Mouse (Mus musculus) spleen, adult 12 weeks (tissue): ENCODE measurements around the gene Psd.
A peak's percentile ranks its signal among the peaks of the same experiment; 100 is the strongest.

Experiments
- DNase-seq: peaks from one replicate; pipeline ENCODE4 v3.0.0; 2022; ENCODE audit warnings: low spot score

Gene Psd

GRCm38 (mm10) chr19:46338942-46339286 is 12.0 kb upstream of the Psd start:
- no peak for DNase-seq

DNA sequence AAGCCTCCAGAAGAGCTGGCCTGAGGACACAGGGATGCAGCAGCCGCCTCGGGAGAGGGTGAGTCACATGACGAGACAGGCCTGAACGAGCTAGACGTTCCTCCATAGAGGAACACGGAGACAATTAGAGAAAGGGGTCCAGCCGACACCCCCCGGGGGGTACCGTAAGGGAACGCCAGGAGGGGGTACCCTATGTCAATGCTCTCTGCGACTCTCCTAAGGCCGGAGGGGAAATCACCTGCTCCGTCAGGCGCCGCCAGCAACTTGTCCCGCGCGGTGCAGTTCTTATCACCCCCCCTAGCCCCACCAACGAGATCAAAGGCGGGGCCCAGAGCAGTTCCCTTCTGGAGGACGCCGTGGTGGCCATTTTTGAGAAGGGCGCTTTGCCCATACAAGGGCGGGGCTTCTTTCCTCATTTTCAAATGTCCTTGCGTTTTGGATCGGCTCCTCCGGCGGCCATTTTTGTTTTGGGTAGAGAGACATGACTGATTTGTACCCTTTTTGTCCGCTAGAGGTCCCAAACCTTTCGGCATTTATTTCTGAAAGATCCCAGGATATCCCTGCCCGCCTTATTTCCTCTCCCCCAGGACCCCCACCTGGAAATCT is 11.5 kb upstream of the Psd start, which contains the start of gene Cuedc2:
TSS of gene Cuedc2 (minus strand) at position 372 of the 606 bp plus-strand sequence.
- DNase-seq = peak; percentile 91

DNA sequence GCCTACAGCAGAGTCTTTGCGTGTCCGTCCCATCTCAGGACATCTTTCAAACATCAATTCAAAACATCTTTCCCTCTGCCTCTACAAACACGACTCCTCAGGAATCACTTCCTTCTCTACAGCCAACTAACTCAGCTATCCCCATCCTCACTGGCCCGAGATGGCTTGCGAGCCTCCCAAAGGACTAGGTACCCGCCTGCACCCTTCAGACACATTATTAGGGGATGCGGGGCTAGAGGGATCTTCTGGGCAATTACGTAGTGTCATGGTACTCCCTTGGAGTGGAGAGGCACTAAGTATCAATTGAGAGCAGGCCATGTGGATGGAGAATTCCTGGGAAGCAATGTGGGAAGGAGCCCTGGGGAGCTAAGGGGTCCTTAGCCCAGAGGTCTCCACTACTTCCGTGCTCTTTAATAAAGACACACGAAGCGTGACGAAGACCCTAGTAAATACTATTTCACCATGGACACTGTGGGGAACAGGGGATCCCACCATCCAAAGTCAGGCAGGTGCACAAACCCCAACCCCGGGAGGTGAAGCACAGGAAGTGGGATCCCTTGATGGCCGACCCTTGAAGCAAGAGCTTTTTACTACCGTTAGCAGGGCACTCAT is 10.9 kb upstream of the Psd start:
- DNase-seq = no peak

GRCm38 (mm10) chr19:46333906-46334305 is 7.0 kb upstream of the Psd start:
- no peak for DNase-seq

- DNase-seq = no peak
Observed at GRCm38 (mm10) chr19:46332721-46333339, 5.9 kb upstream of the Psd start.

- DNase-seq = no peak
Observed at GRCm38 (mm10) chr19:46331936-46332335, 5.0 kb upstream of the Psd start.

DNA sequence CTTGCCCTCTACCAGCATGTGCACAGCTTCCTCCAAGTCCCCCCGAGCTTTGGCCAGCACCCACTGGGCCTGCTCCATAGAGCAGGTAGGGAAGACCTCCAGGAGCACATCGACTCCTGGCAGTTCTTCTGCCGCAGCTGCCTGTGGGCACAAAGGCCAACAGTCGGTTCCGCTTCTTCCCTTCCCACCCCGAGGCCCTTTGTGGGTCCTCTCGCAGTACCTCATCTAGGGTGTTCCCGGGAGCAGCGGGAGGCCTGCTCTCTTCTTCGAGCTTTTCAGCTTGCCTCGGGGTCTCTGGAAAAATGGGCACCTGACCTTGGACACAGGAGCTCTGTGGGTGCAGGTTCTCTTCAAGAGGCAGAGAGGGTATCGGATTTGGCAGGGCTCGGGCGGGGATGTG is 4.4 kb upstream of the Psd start:
- no peak for DNase-seq

DNA sequence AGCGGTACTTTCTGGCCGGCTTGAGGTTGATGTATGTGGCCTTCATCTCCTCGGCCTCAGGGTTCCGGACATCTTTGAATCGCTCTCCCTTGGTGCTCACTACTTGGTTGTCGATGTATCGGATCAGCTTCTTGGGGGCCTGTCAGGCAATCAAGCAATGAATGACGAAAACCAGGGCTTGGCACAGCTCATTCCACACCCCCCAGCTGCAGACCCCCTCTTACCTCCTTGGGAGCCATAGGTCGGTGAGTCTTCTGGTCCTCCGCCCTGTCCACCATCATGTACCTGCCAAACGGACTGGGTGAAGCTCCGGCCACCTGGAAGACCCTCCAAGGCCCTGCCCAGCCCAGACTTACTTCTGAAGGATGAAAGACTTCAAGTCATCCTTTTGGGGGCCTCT is 3.7 kb upstream of the Psd start:
- no peak for DNase-seq

- peak; percentile 71 for DNase-seq
Observed at GRCm38 (mm10) chr19:46329951-46330350, 3.0 kb upstream of the Psd start.

DNA sequence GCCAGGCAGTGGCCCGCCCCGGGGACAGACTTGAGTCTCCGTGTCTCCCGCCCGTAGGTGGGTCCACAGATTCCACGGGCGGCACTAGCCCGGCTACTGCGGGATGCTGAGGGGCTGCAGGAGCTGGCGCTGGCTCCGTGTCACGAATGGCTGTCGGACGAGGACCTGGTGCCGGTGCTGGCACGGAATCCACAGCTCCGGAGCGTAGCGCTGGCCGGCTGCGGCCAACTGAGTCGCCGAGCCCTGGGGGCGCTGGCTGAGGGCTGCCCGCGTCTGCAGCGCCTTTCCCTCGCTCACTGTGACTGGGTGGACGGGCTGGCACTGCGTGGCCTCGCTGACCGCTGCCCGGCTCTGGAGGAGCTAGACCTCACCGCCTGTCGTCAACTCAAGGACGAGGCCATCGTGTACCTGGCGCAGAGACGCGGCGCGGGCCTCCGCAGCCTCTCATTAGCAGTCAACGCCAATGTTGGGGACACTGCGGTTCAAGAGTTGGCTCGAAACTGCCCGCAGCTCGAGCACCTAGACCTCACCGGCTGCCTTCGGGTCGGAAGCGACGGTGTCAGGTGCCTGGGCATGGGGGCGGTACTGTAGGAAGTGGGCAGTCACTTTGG is 2.2 kb upstream of the Psd start:
- DNase-seq = no peak

DNA sequence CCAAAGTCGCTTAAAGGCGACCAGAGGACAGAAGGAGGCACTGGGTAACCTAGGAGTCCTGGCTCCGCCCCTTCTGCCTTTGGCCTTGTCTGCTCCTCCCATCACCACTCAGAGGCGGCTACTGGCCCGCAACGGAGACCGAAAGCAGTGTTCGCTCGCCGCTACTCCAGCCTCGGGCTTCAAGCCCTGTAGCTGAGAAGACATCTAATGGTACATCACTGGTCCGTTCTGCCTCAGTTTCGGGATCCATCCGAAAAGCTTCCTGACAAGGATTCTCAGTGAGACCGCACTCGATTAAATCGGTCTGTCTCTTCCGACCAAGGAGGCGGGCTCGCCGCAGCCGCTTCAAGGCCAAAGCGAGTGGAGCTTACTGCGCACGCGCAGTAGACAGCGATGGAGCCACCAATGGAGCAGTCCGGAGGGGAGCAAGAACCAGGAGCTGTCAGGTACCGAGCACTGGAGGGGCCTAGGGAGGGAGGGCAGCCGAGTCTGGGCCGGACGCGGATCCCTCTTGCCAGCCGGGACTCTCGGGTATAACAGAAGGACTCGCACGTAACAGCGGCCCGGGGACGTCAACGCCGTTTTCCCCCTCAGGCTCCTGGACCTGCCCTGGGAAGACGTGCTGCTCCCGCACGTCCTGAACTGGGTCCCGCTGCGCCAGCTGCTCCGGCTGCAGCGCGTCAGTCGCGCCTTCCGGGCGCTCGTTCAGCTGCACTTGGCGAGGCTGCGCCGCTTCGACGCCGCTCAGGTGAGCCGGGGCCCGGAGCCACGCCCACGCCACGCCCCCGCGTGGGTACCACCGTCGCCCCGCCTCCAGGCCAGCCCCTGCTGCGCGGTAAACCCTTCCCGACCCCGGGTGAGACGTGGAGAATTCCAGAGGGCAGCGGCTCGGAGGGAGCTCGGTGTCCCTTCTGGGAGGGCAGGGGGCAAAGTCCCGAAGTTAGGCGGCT is 1.4 kb upstream of the Psd start, which contains the start of gene Fbxl15:
TSS of gene Fbxl15 (plus strand) at position 104 of the 950 bp plus-strand sequence.
- peak; percentile 90 for DNase-seq

GRCm38 (mm10) chr19:46327531-46328064 is 642 bp upstream of the Psd start:
- no peak for DNase-seq

DNA sequence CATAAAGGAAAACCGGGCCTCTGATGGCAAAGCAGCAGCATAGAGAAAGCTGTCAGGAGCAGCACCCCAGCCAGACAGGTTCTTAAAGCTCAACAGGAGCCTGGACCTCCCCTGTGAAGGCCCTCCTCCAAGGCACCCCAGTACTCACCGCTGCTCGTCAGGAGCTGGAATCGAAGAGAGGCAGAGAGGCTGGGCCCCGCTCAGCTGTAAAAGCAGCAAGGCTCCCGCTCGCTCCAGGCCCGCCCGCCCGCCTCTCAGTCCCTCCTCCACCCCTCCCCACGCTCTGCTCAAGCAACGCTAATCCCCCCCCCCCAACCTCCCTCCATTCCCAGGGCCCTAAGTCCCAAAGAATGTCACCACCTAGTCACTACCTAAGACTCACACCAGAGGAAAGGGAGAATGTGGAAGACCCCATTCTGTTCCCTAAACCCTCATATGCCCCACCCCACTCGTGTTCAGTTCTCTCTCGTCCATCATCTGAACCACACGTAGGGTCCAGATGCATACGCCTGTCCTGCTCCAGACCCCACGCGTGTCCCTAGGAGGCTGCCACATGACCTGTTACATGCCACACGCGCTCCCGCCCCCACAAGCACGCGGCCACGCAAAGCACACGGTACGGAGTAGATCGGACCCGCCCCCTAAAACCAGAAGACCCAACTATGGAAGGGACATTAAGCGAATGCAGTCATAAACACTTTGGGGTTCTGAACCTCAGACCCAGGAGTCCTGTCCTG is 769 bp downstream of the Psd start:
- no peak for DNase-seq

DNA sequence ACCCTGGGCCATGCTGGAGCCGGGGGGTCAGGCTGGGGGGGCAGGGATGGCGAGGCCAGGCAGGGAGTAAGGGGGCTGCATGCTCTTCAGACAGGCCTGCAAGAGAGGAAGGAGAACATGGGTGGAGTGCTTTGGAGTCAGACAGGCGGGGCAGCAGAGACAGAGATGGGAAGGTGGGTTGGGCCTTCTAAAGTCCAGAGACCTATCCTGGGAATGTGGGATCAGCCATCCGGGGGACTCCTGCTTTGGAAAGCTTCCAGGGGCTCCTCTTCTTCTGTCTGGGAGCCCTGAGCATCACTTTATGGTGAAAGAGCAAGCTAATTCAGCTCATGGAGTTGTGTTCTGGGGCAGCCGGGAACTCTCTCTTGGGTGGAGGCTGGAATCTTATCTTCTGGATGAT is 2.0 kb downstream of the Psd start:
- no peak for DNase-seq

DNA sequence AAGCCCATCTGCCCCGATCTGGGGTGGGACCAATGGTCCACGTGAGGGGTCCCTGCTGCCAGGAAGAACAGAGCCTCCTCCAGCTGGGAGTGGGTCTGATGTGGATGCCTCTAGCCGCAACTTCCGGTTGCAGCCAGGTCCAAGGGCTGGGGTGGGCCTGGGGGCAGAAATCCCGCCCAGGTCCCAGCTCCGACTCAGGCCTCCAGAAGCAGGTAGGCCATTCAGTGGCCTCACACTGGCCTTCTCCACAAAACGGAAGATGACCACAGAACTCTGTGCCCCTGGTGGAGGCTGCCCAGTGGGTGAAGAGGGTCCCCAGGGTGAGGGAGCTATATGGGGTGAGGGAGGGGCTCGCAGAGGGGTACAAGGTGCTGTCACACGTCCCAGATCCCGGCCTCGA is 2.6 kb downstream of the Psd start:
- no peak for DNase-seq

GRCm38 (mm10) chr19:46323716-46324115 is 3.2 kb downstream of the Psd start:
- DNase-seq = no peak

DNA sequence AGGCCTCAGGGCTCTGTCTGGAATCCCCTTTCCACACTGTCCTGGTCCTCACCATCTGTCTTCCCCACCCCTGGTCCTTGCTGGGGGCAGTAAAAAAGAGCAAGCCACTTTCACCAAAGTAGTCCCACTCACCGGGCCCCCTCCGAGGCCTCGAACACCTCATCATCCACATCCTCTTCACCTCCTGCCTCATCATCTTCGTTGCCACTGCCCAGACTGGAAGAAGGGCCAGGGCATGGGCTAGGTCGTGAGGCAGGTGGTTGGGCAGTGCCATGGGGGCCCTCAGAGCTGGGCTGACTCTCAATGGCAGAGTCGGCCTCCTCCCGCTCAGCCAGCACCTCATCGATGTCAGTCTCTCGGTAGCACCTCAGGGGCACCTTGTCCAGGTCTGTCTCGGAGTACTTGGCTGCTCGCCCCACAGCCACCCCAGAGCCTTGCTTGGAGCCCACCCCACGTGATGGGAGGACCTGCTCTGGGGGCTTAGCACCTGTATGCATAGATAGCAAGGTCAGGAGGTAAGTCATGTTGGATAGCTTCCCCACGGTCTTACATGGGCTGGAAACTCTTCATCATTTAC is 3.9 kb downstream of the Psd start:
- no peak for DNase-seq

DNA sequence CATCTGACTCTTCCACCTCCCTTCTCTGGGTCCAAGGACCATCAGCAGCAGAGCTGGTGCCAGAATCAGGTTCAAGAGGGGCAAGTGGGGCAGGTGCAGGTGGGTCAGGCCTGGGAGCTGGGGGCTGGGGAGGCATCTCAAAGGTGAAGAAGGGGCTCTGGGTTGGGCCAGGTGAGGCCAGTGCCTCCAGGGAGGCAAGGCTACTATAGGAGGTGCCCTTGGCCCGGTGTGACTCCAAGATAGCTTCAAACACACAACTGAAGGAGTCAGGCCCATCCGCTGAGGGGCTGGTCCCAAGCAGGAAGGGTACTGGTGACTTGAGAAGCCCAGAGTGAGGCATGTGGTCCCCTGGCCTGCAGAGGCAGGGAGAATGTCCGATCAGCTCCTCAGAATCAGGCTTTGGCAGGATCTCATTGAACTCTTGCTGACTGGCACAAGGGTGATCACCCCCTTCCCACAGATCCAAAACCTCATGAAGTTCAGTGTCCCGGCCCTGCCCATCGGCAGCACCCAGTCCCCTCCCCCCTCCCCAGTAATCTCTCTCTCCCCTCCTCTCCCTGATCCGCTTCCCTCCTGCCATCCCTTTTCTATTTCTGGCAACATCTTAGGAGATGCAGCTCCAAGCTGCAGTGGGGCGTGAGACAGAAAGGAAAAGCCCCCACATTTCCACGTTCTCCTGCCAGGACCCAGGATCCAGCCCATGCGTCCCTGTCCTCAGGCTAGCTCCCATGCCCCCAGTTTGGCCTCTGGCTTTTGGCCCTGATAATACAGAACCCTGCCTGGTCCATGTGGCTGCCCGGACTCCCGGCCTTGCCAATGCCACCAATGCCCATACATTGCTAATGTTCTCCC is 4.6 kb downstream of the Psd start:
- DNase-seq = no peak

- no peak for DNase-seq
Observed at GRCm38 (mm10) chr19:46321101-46321943, 5.6 kb downstream of the Psd start.
